Mouse (Mus musculus) embryonic facial prominence, embryonic 10.5 days (tissue): ENCODE results near the gene Gm48552. TPM values are rescaled to one million over a fixed set of nuclear protein-coding genes. Genes with fewer than 3 reads are reported as not detected.

Experiments used
- DNase-seq: peaks from one replicate; pipeline ENCODE4 v3.0.0-alpha.2; 2017; ENCODE audit warnings: low spot score
- H3K27ac ChIP-seq: fragments of 300-500 bp; sonication (generic); replicated peaks from 2 replicates; pipeline ENCODE4 v1.5.1; 2016; ENCODE audit warnings: mild to moderate bottlenecking
- H3K27me3 ChIP-seq: fragments of 300-500 bp; sonication (generic); replicated peaks from 2 replicates; pipeline ENCODE4 v1.6.1; 2016; ENCODE audit warnings: low read depth, mild to moderate bottlenecking; ENCODE audit not compliant: poor library complexity, severe bottlenecking
- H3K36me3 ChIP-seq: fragments of 300-500 bp; sonication (generic); replicated peaks from 2 replicates; pipeline ENCODE4 v1.6.1; 2016; ENCODE audit warnings: mild to moderate bottlenecking, moderate library complexity
- H3K4me1 ChIP-seq: fragments of 300-500 bp; sonication (generic); 2 replicates; pipeline ENCODE4 v1.6.1; 2016
- H3K4me3 ChIP-seq: fragments of 300-500 bp; sonication (generic); 2 replicates; pipeline ENCODE4 v1.5.1; 2016; ENCODE audit warnings: mild to moderate bottlenecking, moderate library complexity
- H3K9me3 ChIP-seq: fragments of 300-500 bp; sonication (generic); 2 replicates; pipeline ENCODE4 v1.6.1; 2016; ENCODE audit warnings: mild to moderate bottlenecking
- WGBS: fragments of 180-500 bp; shearing (Covaris S2); methylation state at CpG from one replicate; pipeline ENCODE4 v1.1.7; 2016; 5-methylcytosine and 5-hydroxymethylcytosine counted together
- polyA plus RNA-seq: library from polyadenylated mRNA; unstranded; fragments of >200 nt; fragmentation: Nextera tagmentation; extraction: Ambion mirVana; gene quantifications from 2 replicates; pipeline ENCODE4 v1.2.1, GENCODE M21; 2016

Gene Gm48552
- 1.8 and 3.1 TPM in 2 replicates for polyA plus RNA-seq

DNA sequence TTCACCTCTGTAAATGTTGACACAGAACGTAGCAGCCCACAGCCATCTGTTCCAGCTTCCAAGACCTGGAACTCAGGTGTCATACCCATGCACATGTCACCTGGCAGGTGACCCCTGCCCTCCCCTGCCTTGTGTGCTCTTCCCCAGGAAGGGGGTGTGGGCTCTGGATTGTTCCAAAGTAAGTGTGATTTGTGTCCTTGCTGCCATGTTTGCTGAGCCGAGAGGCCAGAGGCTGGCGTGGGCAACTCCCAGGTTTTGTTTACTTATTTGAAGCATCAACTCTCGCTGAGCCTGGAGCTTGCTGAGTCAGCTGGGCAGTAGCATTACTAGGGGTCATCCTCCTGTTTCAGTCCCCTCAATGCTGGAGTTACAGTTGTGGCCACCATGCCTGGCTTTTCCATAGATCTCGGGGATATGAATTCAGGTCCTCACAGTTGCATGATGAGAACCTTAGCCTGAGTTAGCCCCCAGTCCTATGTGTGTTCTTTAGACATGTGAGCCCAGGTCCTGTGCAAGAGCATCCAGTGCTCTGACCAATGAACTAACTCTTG, at the start of gene Gm48552:
TSS of gene Gm48552 (plus strand) at position 501 of the 551 bp plus-strand sequence.
- Histone ChIP-seq H3K36me3 (peaks cover 51% of the 10 kb centered on the region), H3K4me3 (no peak within 1 kb of the TSS), H3K27me3 (0 out of 2 replicates have a peak, but pooled peaks cover 3% of the 10 kb centered on the region), H3K4me1 (peaks cover 39% of the 10 kb centered on the region), H3K27ac (peak within 1 kb of the TSS; percentile 49; the same call in 1 of the 2 replicates), H3K9me3 (no peaks in the 10 kb centered on the region)
- no peak for DNase-seq
- WGBS, result 90% methylated on average over 5 of the region's 5 CpGs

DNA sequence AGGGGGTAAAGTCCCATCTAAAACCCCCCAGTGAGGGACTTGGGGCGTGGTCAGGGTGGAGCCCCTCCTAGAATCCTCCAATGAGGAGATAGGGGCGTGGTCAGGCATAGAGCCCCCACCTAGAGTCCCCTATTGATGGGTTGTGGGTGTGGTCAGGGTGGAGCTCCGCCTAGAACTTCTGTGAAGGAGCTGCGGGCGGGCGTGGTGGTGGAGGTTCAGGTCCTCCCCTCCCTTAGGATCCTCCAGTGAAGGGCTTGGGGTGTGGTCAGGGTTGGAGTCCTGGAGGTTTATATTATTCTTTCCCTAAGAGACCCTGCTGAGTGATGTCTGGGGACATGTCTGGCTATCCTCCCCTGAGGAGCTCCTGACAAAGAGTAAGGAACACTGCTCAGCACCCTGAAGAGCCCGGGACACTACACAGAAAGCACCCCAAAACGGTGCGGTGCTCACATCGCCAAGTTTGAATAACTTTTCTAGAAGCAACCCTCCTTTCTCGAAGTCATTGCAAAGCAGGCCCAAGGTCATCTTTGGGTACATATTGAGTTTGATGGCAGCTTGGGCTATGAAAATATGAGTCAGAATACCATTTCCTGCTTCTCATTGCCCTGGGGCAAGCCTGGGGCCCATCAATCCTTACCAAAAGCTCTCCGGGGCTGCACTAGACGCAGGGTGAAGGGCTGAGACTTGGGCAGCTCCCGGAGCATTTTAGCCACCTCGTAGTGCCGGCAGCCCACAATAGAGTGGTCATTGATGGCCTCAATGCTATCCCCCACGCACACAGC, 48.1 kb upstream of the Gm48552 start:
- Histone ChIP-seq H3K27me3 (peaks cover 89% of the 10 kb centered on the region), H3K36me3 (peaks cover 8% of the 10 kb centered on the region), H3K4me3 (no peak overlapping the region), H3K4me1 (peaks cover 25% of the 10 kb centered on the region), H3K27ac (no peak overlapping the region), H3K9me3 (no peaks in the 10 kb centered on the region)
- WGBS, result 38% methylated on average over 17 of the region's 17 CpGs
- no peak for DNase-seq

DNA sequence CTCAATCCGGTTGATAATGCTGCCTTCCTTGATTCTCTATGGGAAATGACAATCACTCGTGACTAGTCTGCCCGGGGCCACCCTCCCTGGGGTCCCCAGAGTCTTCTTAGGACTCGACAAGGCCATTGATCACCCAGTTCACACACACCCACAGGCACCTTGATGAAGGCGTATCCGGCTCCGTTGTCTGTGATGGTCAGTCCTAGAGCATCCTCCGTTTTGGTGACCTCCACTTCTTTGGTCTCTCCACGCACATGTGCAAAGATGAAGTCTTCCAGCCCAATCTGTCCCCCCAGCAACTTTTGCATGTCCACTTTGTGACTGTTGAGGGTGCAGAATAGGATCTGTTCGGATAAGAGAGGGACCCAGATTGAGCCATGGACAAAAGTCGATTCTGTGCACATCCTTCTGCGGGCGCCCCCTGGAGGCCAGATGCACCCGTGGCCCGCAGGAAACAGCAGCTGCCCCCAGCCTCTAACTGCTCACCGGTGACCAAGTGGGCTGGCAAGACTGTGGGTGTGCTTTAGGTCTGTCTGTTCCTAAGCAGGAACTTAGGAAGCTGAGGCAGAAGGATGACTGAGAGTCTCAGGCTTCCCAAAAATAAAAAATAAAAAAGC, 47.4 kb upstream of the Gm48552 start:
- no peak overlapping the region for H3K4me3 ChIP-seq
- peak; percentile 81 for DNase-seq
- H3K27me3 ChIP-seq, result peaks cover 90% of the 10 kb centered on the region
- peaks cover 15% of the 10 kb centered on the region for H3K36me3 ChIP-seq
- H3K9me3 ChIP-seq, result no peaks in the 10 kb centered on the region
- H3K27ac ChIP-seq, result no peak overlapping the region
- peaks cover 24% of the 10 kb centered on the region for H3K4me1 ChIP-seq
- 34% methylated on average over 16 of the region's 16 CpGs for WGBS

DNA sequence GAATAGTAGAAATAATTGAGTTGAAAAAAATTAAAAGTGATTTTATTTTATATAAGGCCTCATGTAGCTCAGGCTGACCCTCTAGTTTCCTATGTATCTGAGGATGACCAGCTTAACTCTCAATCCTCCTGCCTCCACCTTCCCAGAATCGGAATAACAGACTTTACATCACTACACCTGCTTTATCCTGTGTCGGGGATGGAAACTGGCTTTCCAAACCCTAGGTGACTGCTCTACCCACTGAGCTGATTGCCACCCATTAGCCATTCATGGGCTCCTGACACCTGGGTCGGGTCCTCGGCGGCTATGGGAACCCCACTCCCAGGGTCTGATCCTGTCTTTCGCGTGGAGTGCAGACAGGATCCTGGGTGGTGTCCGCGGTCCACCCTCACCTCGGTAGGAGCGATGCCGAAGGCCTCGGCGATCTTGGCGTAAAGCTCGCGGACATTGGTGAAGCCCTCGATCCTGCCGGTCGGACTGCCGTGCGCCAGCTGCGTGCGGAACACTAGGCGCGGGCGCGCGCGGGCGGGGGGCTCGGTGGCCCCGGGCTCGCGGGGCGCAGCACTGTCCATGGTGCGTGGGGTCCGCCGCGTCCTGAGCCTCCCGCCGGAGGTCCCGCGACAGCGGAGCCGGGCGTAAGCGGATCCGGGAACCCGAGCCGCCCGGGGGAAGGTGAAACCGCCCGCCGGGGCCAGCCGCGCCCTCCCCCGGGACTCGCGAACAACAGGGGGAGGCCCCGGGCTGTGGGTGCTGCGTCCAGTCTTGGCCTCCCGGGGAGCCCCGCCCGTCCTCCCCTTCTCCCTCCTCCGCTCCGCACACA, 45.9 kb upstream of the Gm48552 start, which contains the start of gene Gipc3:
TSS of gene Gipc3 (minus strand) at position 581 of the 820 bp plus-strand sequence.
- Histone ChIP-seq H3K27ac (no peak within 1 kb of the TSS; the same call in 1 of the 2 replicates), H3K27me3 (peaks cover 90% of the 10 kb centered on the region), H3K4me3 (peak within 1 kb of the TSS; percentile 59), H3K4me1 (peaks cover 36% of the 10 kb centered on the region), H3K36me3 (peaks cover 28% of the 10 kb centered on the region), H3K9me3 (no peaks in the 10 kb centered on the region)
- DNase-seq, result no peak
- WGBS, result 7% methylated on average over 63 of the region's 67 CpGs

DNA sequence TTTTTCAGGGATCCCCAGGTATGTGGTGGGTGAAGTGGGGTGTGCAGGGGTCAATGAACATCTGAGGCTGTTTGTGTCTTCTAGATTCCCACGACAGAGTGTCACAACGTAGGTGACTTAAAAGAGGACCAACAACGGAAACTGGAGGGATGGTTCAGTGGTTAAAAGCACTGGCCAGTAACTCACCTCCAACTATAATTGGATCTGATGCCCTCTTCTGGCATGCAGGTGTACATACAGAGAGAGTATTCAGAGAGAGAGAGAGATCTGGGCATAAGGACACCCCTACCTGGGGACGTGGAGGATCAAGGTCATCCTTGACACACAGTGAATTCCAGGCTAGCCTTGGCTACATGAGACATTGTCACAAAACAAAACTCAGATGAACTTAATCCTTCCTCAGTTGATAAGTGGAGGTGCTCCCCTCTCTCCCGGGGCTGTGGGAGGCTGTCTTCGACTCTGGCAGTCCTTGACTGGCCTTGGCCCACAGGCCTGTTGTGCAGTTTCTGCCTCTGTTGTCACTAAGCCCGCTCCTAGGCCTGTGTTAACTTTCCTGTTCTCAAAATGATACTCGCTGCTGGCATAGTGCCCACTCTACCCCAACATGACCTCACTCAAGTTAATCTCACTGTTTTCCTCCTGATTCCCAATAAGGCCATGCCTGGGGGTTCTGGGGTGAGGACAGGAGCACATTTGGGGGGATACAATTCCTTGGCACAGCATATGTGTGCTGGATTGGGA, 44.2 kb upstream of the Gm48552 start:
- H3K27me3 ChIP-seq, result peaks cover 92% of the 10 kb centered on the region
- WGBS, result 56% methylated on average over 8 of the region's 8 CpGs
- no peak overlapping the region for H3K27ac ChIP-seq
- DNase-seq, result no peak
- H3K4me3 ChIP-seq, result no peak overlapping the region
- peaks cover 38% of the 10 kb centered on the region for H3K36me3 ChIP-seq
- H3K9me3 ChIP-seq, result no peaks in the 10 kb centered on the region
- peaks cover 50% of the 10 kb centered on the region for H3K4me1 ChIP-seq

DNA sequence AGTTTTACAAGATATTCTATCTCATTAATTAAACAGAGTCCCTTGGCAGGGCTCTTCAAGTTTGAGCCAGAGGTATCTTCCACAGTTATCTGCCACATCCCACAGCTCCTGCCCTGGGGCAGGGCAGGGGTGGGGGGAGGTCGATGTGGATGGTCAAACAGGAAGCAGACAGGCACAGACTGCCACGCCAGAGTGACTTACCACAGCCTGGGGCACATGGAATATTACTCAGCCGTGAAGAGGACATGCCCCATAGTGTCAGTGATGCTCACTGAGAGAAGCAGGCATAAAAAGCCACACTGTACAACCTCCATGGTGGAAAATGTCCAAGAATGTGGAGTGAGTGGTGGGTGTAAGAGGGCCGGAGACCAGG, 43.7 kb upstream of the Gm48552 start:
- Histone ChIP-seq H3K4me1 (peaks cover 54% of the 10 kb centered on the region), H3K4me3 (no peak overlapping the region), H3K36me3 (peaks cover 38% of the 10 kb centered on the region), H3K27ac (no peak overlapping the region), H3K9me3 (no peaks in the 10 kb centered on the region), H3K27me3 (peaks cover 90% of the 10 kb centered on the region)
- no peak for DNase-seq
- 80% methylated on average over 4 of the region's 4 CpGs for WGBS

DNA sequence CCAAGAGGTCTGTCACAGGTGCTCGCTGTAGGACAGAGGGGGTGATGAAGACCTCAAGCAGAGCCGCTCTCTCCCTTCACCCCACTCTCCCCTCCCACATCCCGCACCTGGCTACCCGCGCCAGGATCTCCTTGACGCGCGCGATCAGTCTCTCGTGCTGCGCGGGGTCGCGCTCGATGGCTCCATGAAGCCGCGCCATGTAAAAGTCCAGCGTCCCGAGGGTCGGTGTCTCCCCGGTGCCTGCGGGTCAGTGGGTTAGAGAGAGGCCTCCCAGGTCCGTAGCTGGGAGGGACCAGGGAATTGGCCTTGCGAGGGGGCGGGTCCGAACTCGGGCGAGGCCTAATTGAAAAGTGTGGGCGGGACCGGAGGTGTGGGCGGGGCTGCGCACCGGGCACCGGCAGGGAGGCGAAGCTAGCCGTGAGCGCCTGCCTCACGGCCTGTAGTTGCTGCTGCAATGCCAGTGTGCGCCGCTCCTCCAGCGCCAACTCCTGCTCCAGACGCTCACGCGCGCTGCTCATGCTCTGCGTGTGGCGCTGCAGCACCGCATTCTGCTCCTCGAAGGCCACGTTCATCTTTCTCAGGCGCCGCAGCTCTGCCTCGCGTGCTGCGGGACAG, 42.2 kb upstream of the Gm48552 start:
- peak; percentile 84 for DNase-seq
- H3K27ac ChIP-seq, result peak overlapping the region; percentile 59
- peaks cover 56% of the 10 kb centered on the region for H3K4me1 ChIP-seq
- peaks cover 38% of the 10 kb centered on the region for H3K36me3 ChIP-seq
- WGBS, result 4% methylated on average over 55 of the region's 55 CpGs
- H3K4me3 ChIP-seq, result peak overlapping the region; percentile 53
- H3K9me3 ChIP-seq, result no peaks in the 10 kb centered on the region
- peaks cover 75% of the 10 kb centered on the region for H3K27me3 ChIP-seq

DNA sequence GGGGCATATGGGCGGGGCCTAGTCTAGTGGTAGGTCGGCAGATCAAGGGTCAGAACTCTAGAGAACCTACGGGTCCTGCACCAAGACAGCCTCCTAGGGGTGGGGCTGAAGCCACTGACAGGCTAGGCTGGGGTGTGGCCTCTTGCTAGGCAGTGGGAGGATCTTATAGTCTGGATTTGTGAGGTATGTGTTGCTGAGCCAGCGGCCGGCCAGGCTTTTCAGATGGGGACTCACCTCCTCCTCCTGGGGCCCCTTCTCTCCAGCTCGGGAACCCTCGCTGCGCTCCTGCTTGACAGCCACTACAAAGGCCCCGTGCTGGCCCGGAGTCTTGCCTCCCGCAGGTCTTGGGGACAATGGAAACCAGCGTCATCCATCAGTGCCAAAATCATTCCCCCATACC, 39.7 kb upstream of the Gm48552 start:
- Histone ChIP-seq H3K4me3 (peak overlapping the region; percentile 98), H3K36me3 (peaks cover 38% of the 10 kb centered on the region), H3K4me1 (peaks cover 53% of the 10 kb centered on the region), H3K27me3 (peaks cover 50% of the 10 kb centered on the region), H3K9me3 (no peaks in the 10 kb centered on the region), H3K27ac (peak overlapping the region; percentile 95)
- DNase-seq, result peak; percentile 57
- WGBS, result 6% methylated on average over 12 of the region's 12 CpGs

DNA sequence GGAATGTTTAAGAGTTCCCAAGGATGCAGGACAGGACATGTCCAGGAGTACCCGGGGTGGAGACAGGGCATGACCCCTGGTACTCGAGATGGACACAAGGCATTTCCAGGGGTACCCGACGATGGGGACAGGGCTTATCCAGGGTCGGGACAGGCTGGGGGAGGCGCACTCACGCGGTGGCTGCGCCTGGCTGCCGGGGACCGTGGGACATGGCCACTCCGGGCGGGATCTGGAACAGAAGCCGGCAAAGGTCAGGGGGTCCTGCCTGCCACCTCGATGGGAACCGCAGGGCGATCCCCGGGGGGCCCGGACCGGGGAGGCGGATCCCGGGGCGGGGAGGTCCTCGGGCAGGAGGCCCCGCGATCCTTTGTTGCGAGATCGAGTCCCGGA, 38.8 kb upstream of the Gm48552 start:
- DNase-seq, result no peak
- Histone ChIP-seq H3K4me3 (peak overlapping the region; percentile 98), H3K27ac (peak overlapping the region; percentile 95), H3K9me3 (no peaks in the 10 kb centered on the region), H3K36me3 (peaks cover 38% of the 10 kb centered on the region), H3K4me1 (peaks cover 61% of the 10 kb centered on the region), H3K27me3 (peaks cover 42% of the 10 kb centered on the region)
- 1% methylated on average over 29 of the region's 29 CpGs for WGBS

DNA sequence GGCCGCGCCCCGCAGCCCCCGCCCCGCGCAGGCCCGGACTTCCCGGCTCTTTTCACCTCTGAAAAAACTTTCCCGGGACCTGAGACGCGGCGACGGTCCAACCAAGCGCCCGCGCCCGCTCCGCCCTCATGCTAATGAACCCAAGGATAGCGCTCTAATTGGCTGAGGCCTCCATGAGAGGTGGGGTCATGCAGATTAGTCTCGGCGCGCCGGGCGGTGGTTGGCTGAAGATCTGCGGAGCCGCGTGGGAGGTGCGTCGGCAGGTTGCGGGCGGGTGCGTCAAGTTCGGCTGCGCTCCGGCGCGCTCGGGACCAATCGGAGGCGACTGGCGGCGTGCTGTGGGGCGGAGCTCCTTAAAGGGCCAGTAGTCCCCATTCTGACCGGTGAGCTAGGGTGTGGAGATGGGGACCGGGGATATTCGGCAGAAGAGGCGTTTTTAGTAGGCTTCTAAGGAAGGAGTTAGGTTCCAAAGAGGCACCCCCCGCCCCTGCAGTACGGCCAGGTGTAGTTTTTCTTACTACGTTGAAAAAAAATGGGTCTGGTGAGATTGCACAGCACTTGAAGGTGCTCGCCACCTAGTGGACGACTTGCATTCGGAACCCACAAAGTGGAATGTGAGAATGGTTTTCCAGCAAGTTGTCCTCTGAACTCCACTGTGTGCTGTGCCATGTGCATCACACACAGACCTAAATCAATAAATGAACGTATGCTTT, 38.3 kb upstream of the Gm48552 start, which contains the start of gene Hmg20b:
TSS of gene Hmg20b (minus strand) at position 130 of the 713 bp plus-strand sequence.
- under 1% methylated on average over 54 of the region's 54 CpGs for whole genome bisulfite sequencing
- Histone ChIP-seq H3K27ac (peak within 1 kb of the TSS; percentile 95), H3K4me1 (peaks cover 66% of the 10 kb centered on the region), H3K36me3 (peaks cover 32% of the 10 kb centered on the region), H3K27me3 (peaks cover 39% of the 10 kb centered on the region), H3K9me3 (no peaks in the 10 kb centered on the region), H3K4me3 (peak within 1 kb of the TSS; percentile 98)
- DNase-seq, result peak; percentile 100
